Mouse (Mus musculus) forebrain, embryonic 14.5 days (tissue): ENCODE data around the gene Sptan1. TPM values are rescaled to one million over a fixed set of nuclear protein-coding genes. Genes with fewer than 3 reads are reported as not detected.
A peak's percentile ranks its signal among the peaks of the same experiment; 100 is the strongest.

ENCODE experiments used
- ATAC-seq: fragments of 200-750 bp; cut with Nextera tagmentation; 2 replicates; pipeline ENCODE4 v1.8.0; 2017; ENCODE audit warnings: mild to moderate bottlenecking, moderate library complexity
- DNase-seq: peaks from one replicate; pipeline ENCODE4 v3.0.0-alpha.2; 2015; ENCODE audit warnings: low spot score
- H3K27ac ChIP-seq: fragments of 300-500 bp; sonication (generic); 2 replicates; pipeline ENCODE4 v1.5.1; 2014; ENCODE audit warnings: low read depth, mild to moderate bottlenecking, control low read depth, low read length, moderate library complexity
- H3K27me3 ChIP-seq: fragments of 300-500 bp; sonication (generic); replicated peaks from 2 replicates; pipeline ENCODE4 v1.6.1; 2014; ENCODE audit warnings: low read length, control low read depth, mixed read lengths; ENCODE audit not compliant: control insufficient read depth, insufficient read depth
- H3K36me3 ChIP-seq: fragments of 300-500 bp; sonication (generic); 2 replicates; pipeline ENCODE4 v1.6.1; 2014; ENCODE audit warnings: low read length, control low read depth; ENCODE audit not compliant: control insufficient read depth, insufficient read depth
- H3K4me1 ChIP-seq: fragments of 300-500 bp; sonication (generic); 2 replicates; pipeline ENCODE4 v1.6.1; 2014; ENCODE audit warnings: antibody characterized with exemption, low read length, control low read depth; ENCODE audit not compliant: control insufficient read depth, insufficient read depth
- H3K4me2 ChIP-seq: fragments of 300-500 bp; sonication (generic); 2 replicates; pipeline ENCODE4 v1.6.1; 2014; ENCODE audit warnings: mild to moderate bottlenecking, control low read depth, low read length
- H3K4me3 ChIP-seq: fragments of 300-500 bp; sonication (generic); 2 replicates; pipeline ENCODE4 v1.5.1; 2014; ENCODE audit warnings: low read depth, low read length, control low read depth
- H3K9ac ChIP-seq: fragments of 300-500 bp; sonication (generic); 2 replicates; pipeline ENCODE4 v1.6.1; 2014; ENCODE audit warnings: mild to moderate bottlenecking, low read length, control low read depth, moderate library complexity
- H3K9me3 ChIP-seq: fragments of 300-500 bp; sonication (generic); replicated peaks from 2 replicates; pipeline ENCODE4 v1.6.1; 2016; ENCODE audit warnings: low read length, control low read depth, mixed read lengths; ENCODE audit not compliant: control insufficient read depth
- WGBS: fragments of 180-500 bp; shearing (Covaris S2); extraction: QIAGEN DNeasy Blood & Tissue Kit; methylation state at CpG from one replicate; pipeline ENCODE4 v1.1.7; 2014; 5-methylcytosine and 5-hydroxymethylcytosine counted together
- polyA plus RNA-seq: library from polyadenylated mRNA; unstranded; fragments of >200 nt; fragmentation: Nextera tagmentation; extraction: Ambion mirVana; gene quantifications from 2 replicates; pipeline ENCODE4 v1.2.1, GENCODE M21; 2014

Gene Sptan1
- polyA plus RNA-seq, 1 experiment from 2014 or later: 310 TPM

DNA sequence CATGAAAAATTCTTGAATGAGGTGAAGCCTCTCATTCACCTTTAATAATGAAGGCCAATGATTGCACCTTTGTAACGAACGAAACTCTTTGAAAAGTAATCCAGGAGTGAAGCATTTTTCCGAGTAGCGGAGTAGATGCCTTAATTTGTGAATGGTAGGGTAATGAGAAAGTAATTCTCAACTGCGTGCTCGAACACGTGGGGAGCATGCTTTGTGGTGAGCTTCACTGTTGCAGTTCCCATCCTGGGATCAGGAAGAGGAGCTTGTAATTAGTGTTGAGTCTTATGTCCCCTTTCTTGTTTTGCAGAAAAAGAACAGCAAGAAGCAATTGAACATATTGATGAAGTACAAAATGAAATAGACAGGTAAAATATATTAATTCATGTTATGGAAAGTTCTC, 102.6 kb downstream of the Sptan1 start:
- Histone ChIP-seq H3K4me1 (peaks cover 21% of the 10 kb centered on the region), H3K4me2 (peak overlapping the region; percentile 70), H3K4me3 (peak overlapping the region; percentile 100), H3K27ac (no peak overlapping the region), H3K9me3 (no peaks in the 10 kb centered on the region), H3K9ac (peak overlapping the region; percentile 99), H3K27me3 (no peaks in the 10 kb centered on the region), H3K36me3 (peaks cover 39% of the 10 kb centered on the region)
- WGBS: 10% methylated on average over 7 of the region's 7 CpGs
- ATAC-seq (no peak), DNase-seq (no peak)

DNA sequence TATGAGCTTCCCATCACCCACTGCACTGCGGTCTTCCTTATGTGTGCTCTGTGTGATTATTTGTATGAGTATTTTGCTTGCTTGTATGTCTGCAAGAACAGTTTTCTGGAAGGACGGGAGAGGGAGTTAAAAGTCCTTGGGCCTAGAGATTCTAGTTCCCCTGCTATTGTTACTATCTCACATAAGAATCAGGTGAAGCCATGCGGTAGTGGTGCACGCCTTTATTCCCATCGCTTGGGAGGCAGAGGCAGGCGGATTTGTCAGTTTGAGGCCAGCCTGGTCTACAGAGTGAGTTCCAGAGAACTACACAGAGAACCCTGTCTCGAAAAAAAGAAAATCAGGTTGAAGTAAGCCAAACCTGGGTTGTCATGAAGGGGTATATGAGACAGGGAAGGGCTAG, 107.5 kb downstream of the Sptan1 start:
- no peak for ATAC-seq
- peaks cover 54% of the 10 kb centered on the region for H3K36me3 ChIP-seq

DNA sequence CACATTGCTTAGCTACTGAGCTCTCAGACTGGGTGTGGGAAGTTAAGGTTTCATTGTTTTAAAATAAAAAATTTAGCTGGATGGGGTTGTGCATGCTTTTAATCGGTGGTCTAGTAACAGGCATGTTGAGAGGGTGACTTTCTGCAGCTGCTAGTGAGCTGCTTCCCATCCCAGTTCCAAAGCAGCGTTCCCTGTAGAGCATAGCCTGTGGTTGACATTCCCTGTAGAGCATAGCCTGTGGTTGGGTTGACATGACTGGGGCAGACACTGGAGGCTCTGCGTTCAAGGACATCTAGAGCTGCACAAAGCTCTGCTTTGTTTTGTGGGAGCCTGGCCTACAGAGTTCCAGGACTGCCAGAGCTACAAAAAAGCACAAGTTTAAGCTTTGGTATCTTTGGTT, 107.9 kb downstream of the Sptan1 start:
- ATAC-seq (no peak), DNase-seq (no peak)
- H3K36me3 ChIP-seq: peaks cover 50% of the 10 kb centered on the region
- WGBS: 78% methylated on average over 3 of the region's 3 CpGs
- H3K9ac ChIP-seq: no peak overlapping the region
- no peaks in the 10 kb centered on the region for H3K9me3 ChIP-seq
- no peaks in the 10 kb centered on the region for H3K27me3 ChIP-seq
- peaks cover 6% of the 10 kb centered on the region for H3K4me1 ChIP-seq
- H3K4me3 ChIP-seq: no peak overlapping the region
- H3K27ac ChIP-seq: peak overlapping the region; percentile 5; the same call in 1 of the 2 replicates
- no peak overlapping the region for H3K4me2 ChIP-seq

More for the DNA sequence above, 107.5 kb downstream of the Sptan1 start:
- DNase-seq: no peak
- no peak overlapping the region for H3K27ac ChIP-seq
- no peak overlapping the region for H3K4me3 ChIP-seq
- H3K27me3 ChIP-seq: no peaks in the 10 kb centered on the region
- WGBS: 75% methylated on average over 7 of the region's 7 CpGs
- H3K9ac ChIP-seq: no peak overlapping the region
- H3K9me3 ChIP-seq: no peaks in the 10 kb centered on the region
- H3K4me2 ChIP-seq: no peak overlapping the region
- H3K4me1 ChIP-seq: peaks cover 10% of the 10 kb centered on the region

DNA sequence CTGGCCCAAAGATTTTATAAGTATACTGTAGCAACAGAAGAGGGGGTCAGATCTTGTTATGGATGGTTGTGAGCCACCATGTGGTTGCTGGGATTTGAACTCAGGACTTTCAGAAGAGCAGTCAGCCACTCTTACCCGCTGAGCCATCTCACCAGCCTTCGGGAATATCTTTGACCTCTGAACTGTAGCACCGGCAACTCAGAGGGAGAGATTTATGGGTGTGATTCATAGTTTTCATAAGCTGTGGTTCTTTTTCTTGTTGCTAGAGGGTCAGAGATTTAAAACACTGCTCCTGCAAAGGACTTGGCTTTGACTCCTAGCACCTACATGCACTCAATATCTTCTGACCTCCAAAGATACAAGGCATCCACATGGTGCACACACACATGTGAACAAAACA, 110.3 kb downstream of the Sptan1 start:
- Histone ChIP-seq H3K36me3 (peaks cover 26% of the 10 kb centered on the region), H3K27ac (no peak overlapping the region), H3K9ac (no peak overlapping the region), H3K9me3 (no peaks in the 10 kb centered on the region), H3K4me3 (no peak overlapping the region), H3K4me2 (no peak overlapping the region), H3K27me3 (no peaks in the 10 kb centered on the region), H3K4me1 (peaks cover 4% of the 10 kb centered on the region; the same call in 1 of the 2 replicates)
- ATAC-seq (no peak), DNase-seq (no peak)
- WGBS: 90% methylated on average over 3 of the region's 3 CpGs

DNA sequence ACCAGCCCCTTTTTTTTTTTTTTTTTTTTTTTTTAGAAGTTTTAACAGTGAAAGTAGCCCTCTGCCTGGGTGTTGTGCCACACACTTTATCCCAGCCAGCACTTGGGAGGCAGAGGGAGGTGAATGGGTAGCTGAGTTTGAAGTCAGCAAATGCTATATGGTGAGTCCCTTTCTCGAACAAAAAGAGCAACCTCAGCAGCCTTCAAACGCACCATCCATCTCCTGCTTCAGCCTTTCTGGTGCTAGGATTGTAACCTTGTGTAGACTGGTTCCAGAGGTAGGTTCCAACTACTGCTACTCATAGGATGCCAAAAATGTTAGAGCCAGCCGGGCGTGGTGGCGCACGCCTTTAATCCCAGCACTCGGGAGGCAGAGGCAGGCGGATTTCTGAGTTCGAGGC, 111.1 kb downstream of the Sptan1 start:
- Histone ChIP-seq H3K4me1 (peaks cover 4% of the 10 kb centered on the region; the same call in 1 of the 2 replicates), H3K4me3 (no peak overlapping the region), H3K4me2 (no peak overlapping the region), H3K27me3 (no peaks in the 10 kb centered on the region), H3K27ac (no peak overlapping the region), H3K9ac (no peak overlapping the region), H3K36me3 (peaks cover 25% of the 10 kb centered on the region), H3K9me3 (no peaks in the 10 kb centered on the region)
- ATAC-seq (no peak), DNase-seq (no peak)
- WGBS: 93% methylated on average over 8 of the region's 9 CpGs

GRCm38 (mm10) chr2:30076959-30077358, 111.6 kb downstream of the Sptan1 start:
- no peak; the same call in none of the 2 replicates for ATAC-seq
- H3K4me2 ChIP-seq: peak overlapping the region; percentile 96
- H3K4me3 ChIP-seq: peak overlapping the region; percentile 46; the same call in 1 of the 2 replicates
- peaks cover 4% of the 10 kb centered on the region; the same call in 1 of the 2 replicates for H3K4me1 ChIP-seq
- no peak for DNase-seq
- H3K9ac ChIP-seq: peak overlapping the region; percentile 45; the same call in 1 of the 2 replicates
- H3K36me3 ChIP-seq: peaks cover 22% of the 10 kb centered on the region
- H3K27ac ChIP-seq: peak overlapping the region; percentile 21; the same call in 1 of the 2 replicates
- H3K9me3 ChIP-seq: no peaks in the 10 kb centered on the region
- 65% methylated on average over 6 of the region's 6 CpGs for WGBS
- H3K27me3 ChIP-seq: no peaks in the 10 kb centered on the region

- Histone ChIP-seq H3K9ac (peak within 1 kb of the TSS; percentile 58), H3K4me1 (peaks cover 4% of the 10 kb centered on the region; the same call in 1 of the 2 replicates), H3K4me3 (peak within 1 kb of the TSS; percentile 46), H3K9me3 (no peaks in the 10 kb centered on the region), H3K4me2 (peak within 1 kb of the TSS; percentile 96), H3K27me3 (no peaks in the 10 kb centered on the region), H3K27ac (peak within 1 kb of the TSS; percentile 21; the same call in 1 of the 2 replicates), H3K36me3 (peaks cover 17% of the 10 kb centered on the region)
- ATAC-seq: peak; percentile 82
- WGBS: under 1% methylated on average over 53 of the region's 53 CpGs
- peak; percentile 84 for DNase-seq
Measured at GRCm38 (mm10) chr2:30077502-30078348, 112.4 kb downstream of the Sptan1 start, which contains the start of gene Pkn3. TSS of gene Pkn3 (plus strand) at chr2:30077684.

DNA sequence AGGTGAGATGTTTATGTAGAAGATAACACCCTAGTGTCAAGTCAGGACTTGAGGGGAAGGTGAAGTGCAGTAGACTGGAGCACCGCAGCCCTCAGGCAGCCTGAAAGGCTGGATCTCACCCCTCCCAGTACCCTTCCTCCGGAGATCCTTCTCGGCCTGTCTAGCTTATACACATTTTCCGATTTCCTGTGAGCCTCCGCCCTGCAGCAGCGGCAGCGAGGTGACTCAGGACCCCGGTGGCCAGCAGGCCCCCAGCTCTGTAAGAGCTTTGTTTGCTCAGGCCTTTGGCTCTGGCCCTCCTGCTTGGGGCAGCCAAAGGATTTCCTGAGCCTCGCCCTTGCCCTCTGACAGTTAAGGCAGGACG, 113.0 kb downstream of the Sptan1 start:
- Histone ChIP-seq H3K9ac (peak overlapping the region; percentile 58; the same call in 1 of the 2 replicates), H3K27me3 (no peaks in the 10 kb centered on the region), H3K4me1 (peaks cover 4% of the 10 kb centered on the region; the same call in 1 of the 2 replicates), H3K4me3 (peak overlapping the region; percentile 46; the same call in 1 of the 2 replicates), H3K9me3 (no peaks in the 10 kb centered on the region), H3K4me2 (peak overlapping the region; percentile 96), H3K36me3 (peaks cover 11% of the 10 kb centered on the region), H3K27ac (peak overlapping the region; percentile 11; the same call in 1 of the 2 replicates)
- DNase-seq (no peak), ATAC-seq (no peak)
- 27% methylated on average over 10 of the region's 10 CpGs for WGBS

DNA sequence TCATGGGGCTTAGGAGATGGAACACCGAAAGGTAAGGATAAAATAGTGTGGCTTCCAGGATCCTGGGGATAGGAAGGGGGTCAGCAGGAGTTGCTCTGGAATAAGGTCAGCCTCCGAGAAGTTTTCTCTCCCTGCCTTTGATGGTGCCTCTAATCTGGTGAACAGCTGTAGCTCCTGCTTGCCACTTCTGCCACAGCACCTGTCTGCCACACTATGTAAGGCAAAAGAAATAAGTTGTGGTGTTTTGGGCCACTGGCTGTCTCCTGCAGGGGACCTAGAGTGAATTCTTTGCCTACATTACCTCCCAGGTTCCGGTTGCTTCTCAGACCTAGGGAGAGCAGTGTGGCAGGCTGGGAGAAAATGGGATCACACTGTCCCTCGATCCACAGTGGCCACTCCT, 113.4 kb downstream of the Sptan1 start:
- Histone ChIP-seq H3K9ac (no peak overlapping the region), H3K27ac (no peak overlapping the region), H3K4me1 (peaks cover 4% of the 10 kb centered on the region; the same call in 1 of the 2 replicates), H3K4me3 (no peak overlapping the region), H3K27me3 (no peaks in the 10 kb centered on the region), H3K9me3 (no peaks in the 10 kb centered on the region), H3K4me2 (peak overlapping the region; percentile 96; the same call in 1 of the 2 replicates), H3K36me3 (peaks cover 8% of the 10 kb centered on the region)
- WGBS: 79% methylated on average over 4 of the region's 4 CpGs
- ATAC-seq (no peak), DNase-seq (no peak)
